Mouse (Mus musculus) heart, postnatal 0 days (tissue): ENCODE data around the gene Zbp1.

Experiments used
- CTCF ChIP-seq: IDR thresholded peaks from 2 replicates; pipeline ENCODE4 v1.5.1; 2016; ENCODE audit warnings: antibody characterized with exemption, control low read depth, low read depth
- EP300 ChIP-seq: IDR thresholded peaks from 2 replicates; pipeline ENCODE4 v1.6.1; 2016; ENCODE audit warnings: antibody characterized with exemption, low read depth

DNA sequence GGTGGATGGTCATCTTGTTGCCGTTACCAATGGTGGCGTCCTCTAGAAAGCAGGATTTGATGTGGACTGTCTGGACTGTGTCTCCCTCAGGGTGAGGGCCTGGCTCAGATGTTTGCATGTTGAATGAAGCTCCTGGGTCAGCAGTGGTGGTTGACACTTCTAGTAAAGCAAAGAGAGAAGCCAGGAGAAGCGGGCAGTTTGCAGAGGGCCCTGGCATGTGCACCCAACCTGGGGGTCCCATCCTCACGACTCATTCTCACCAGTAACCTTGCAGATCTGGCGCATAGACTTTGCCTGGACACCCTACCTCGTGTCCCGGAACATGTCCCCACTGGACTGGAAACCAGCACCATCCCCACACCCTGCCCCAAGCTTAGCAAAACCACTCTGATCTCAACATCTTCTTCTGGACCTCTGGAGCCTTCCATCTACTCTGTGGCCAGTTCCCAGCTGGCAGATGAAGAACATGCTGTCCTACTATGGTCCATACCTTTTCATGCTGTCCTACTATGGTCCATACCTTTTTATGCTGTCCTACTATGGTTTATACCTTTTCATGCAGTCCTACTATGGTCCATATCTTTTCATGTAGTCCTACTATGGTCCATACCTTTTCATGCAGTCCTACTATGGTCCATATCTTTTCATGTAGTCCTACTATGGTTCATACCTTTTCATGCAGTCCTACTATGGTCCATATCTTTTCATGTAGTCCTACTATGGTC lies 9.5 kb downstream of the Zbp1 start:
- no peak for TF ChIP-seq CTCF
- no peak for TF ChIP-seq EP300
